In genomic region chr15:85713417-85713816, GRCm38 (mm10) we compare ENCODE assay signal across 16 mouse cellular contexts. TPM values are rescaled to one million over a fixed set of nuclear protein-coding genes. Genes with fewer than 3 reads are reported as not detected.
DNase-seq lines count a peak whose midpoint lies in the region; ATAC-seq lines count a peak whose summit lies in the region.
"Had no signal": no experiment of that assay in that cellular context is flagged by ENCODE, and none has a peak within 500 bp of the region (broad histone marks: within the 10 kb centered on the region; RNA-seq: fewer than 3 reads in every experiment).

No protein-coding gene starts in this region.

- H3K9ac ChIP-seq in heart, embryonic 12.5 days, result no peak overlapping the region
- H3K9ac ChIP-seq in forebrain, embryonic 16.5 days (replicated peaks; ENCODE audit: low read depth, low read length), result no peak overlapping the region
- H3K9ac ChIP-seq: embryonic facial prominence, embryonic 12.5 days; forebrain, embryonic 13.5 days; forebrain, embryonic 15.5 days had no signal

- peak; percentile 15 for DNase-seq in cerebellum, adult 9-10 months
- no peak for DNase-seq in cerebellum, postnatal 25 days
- DNase-seq in heart, adult 11 months, result peak; percentile 90
- DNase-seq: adrenal gland, adult 8-10 months; adrenal gland, postnatal 36 days; cerebellum, adult 11-12 months; cerebellum, adult 9-11 months had no signal

- H3K4me3 ChIP-seq in heart, embryonic 12.5 days, result no peak overlapping the region
- H3K4me3 ChIP-seq in forebrain, embryonic 16.5 days (replicated peaks; ENCODE audit: low read length), result no peak overlapping the region
- H3K4me3 ChIP-seq: embryonic facial prominence, embryonic 10.5 days; embryonic facial prominence, embryonic 12.5 days; forebrain, embryonic 13.5 days; forebrain, embryonic 15.5 days had no signal

- peaks cover 3% of the 10 kb centered on the region; the same call in 1 of the 2 replicates for H3K4me1 ChIP-seq in heart, embryonic 12.5 days (replicated peaks)
- peaks cover 10% of the 10 kb centered on the region; the same call in 1 of the 2 replicates for H3K4me1 ChIP-seq in forebrain, embryonic 16.5 days (replicated peaks; ENCODE audit: control insufficient read depth, insufficient read depth, low read length)
- H3K4me1 ChIP-seq: embryonic facial prominence, embryonic 10.5 days had no signal

- ATAC-seq in heart, embryonic 12.5 days (ENCODE audit: insufficient number of reproducible peaks, low FRiP score), result no peak
- no peak for ATAC-seq in forebrain, embryonic 16.5 days
- ATAC-seq: activated CD4-positive, CD25-positive, alpha-beta regulatory T cell, adult 4 months; forebrain, embryonic 13.5 days; forebrain, embryonic 15.5 days; Patski had no signal

- H3K4me2 ChIP-seq in heart, embryonic 12.5 days, result no peak overlapping the region
- no peak overlapping the region for H3K4me2 ChIP-seq in forebrain, embryonic 16.5 days (ENCODE audit: low read length)
- H3K4me2 ChIP-seq: embryonic facial prominence, embryonic 12.5 days; forebrain, embryonic 13.5 days; forebrain, embryonic 15.5 days had no signal

- H3K36me3 ChIP-seq in heart, embryonic 12.5 days, result no peaks in the 10 kb centered on the region
- no peaks in the 10 kb centered on the region for H3K36me3 ChIP-seq in forebrain, embryonic 16.5 days (ENCODE audit: control insufficient read depth, insufficient read depth)
- H3K36me3 ChIP-seq: embryonic facial prominence, embryonic 10.5 days; embryonic facial prominence, embryonic 12.5 days; forebrain, embryonic 15.5 days; G1E had no signal

- H3K27ac ChIP-seq in heart, embryonic 12.5 days (ENCODE audit: poor library complexity, severe bottlenecking), result no peak overlapping the region
- H3K27ac ChIP-seq in forebrain, embryonic 16.5 days (ENCODE audit: low read length), result no peak overlapping the region
- H3K27ac ChIP-seq: embryonic facial prominence, embryonic 10.5 days; embryonic facial prominence, embryonic 12.5 days; forebrain, embryonic 13.5 days; forebrain, embryonic 15.5 days had no signal

- 85% methylated on average over 9 of the region's 9 CpGs for WGBS in heart, embryonic 12.5 days
- WGBS in forebrain, embryonic 16.5 days, result 88% methylated on average over 9 of the region's 9 CpGs

- H3K27me3 ChIP-seq in heart, embryonic 12.5 days (replicated peaks), result peaks cover 26% of the 10 kb centered on the region
- no peaks in the 10 kb centered on the region for H3K27me3 ChIP-seq in forebrain, embryonic 16.5 days (replicated peaks; ENCODE audit: control insufficient read depth, insufficient read depth, low read length)
- H3K27me3 ChIP-seq: forebrain, embryonic 15.5 days; Patski had no signal

- no peaks in the 10 kb centered on the region for H3K9me3 ChIP-seq in heart, embryonic 12.5 days (replicated peaks)
- H3K9me3 ChIP-seq in forebrain, embryonic 16.5 days (ENCODE audit: control insufficient read depth, low read length), result no peaks in the 10 kb centered on the region
- H3K9me3 ChIP-seq: embryonic facial prominence, embryonic 10.5 days; embryonic facial prominence, embryonic 12.5 days; forebrain, embryonic 13.5 days; forebrain, embryonic 15.5 days; G1E had no signal

RNA-seq across cellular contexts. Expression of gene Ppara, which starts 21.4 kb away (rescaled TPM):
- polyA plus RNA-seq in heart, embryonic 12.5 days (2016; fragmentation: Nextera tagmentation; extraction: Ambion mirVana), result 2.3 and 3.3 TPM in 2 replicates
- polyA plus RNA-seq in forebrain, embryonic 16.5 days (2015; fragmentation: Nextera tagmentation; extraction: Ambion mirVana), result 0.90 and 1.6 TPM in 2 replicates
- polyA plus RNA-seq: G1E had no signal

Comparison
In these comparisons a context has a peak if more than half of its experiments do, and no peak if none do; other contexts are left out.
1. DNase-seq: peak in cerebellum, adult 9-10 months (single experiment) and heart, adult 11 months (single experiment); none in cerebellum, postnatal 25 days (0 of 2).